Mouse (Mus musculus) adrenal gland, postnatal 14 days (tissue): ENCODE data around the gene Med10. TPM values are rescaled to one million over a fixed set of nuclear protein-coding genes. Genes with fewer than 3 reads are reported as not detected.
A peak's percentile ranks its signal among the peaks of the same experiment; 100 is the strongest.

Experiments
- DNase-seq: peaks from one replicate; pipeline ENCODE4 v3.0.0; 2021; ENCODE audit warnings: mixed read lengths
- total RNA-seq: library from RNA; stranded (reverse); gene quantifications from 2 replicates; pipeline ENCODE4 v1.2.3, GENCODE M21; 2021

The Med10 gene
- total RNA-seq, 1 experiment from 2014 or later = 57.0 TPM

DNA sequence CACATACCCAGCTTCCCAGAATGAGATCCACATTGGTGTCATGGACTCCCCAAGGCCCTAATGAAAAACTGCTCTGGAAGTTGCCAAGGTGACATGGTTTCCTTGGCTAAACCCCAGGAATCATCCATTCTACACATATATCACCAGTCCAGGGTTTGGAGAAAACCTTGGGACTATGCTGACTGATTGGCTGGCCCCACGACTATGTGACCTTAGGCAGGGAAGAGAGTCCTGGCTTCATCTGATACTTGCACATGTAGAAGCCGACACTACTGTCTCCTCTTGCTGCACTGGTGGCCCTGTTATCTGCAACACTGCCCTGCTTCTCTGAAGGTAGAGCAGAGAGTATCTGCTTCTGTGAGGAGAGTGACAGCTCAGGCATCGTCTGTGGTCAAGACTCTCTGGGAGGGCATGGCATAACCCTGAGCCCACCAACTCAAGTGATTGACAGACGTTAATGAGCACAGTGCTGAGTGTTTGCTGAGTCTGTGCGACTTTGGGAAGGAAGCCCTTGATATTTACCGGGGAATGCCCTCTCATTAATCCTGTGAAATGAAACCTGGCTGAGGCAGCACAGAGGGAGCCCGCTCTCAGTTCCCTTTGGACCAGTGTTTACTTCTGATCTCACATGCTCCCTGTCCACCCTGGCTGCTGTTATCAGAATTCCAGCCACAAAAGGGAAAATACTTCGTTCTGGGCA is 23.4 kb downstream of the Med10 start:
- DNase-seq = peak; percentile 63

DNA sequence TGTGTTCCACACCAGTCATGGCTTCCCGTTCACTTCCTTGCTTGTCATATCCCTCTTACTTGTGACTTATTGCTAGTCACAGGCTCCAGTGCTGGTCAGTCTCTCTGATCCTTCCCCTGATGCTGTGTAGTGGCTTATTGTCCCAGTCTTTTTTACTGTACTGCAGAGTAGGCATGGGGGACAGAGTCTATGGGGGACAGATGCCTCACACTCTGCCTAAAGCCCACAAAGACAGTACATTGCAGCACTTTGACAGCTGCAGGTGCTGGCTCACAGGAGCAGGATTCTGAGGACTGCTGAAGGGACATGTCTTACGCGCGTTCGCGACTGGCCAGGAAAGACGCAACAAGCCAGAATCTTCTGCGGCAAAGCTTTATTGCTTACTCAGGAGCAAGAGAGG is 28.4 kb downstream of the Med10 start:
- no peak for DNase-seq

DNA sequence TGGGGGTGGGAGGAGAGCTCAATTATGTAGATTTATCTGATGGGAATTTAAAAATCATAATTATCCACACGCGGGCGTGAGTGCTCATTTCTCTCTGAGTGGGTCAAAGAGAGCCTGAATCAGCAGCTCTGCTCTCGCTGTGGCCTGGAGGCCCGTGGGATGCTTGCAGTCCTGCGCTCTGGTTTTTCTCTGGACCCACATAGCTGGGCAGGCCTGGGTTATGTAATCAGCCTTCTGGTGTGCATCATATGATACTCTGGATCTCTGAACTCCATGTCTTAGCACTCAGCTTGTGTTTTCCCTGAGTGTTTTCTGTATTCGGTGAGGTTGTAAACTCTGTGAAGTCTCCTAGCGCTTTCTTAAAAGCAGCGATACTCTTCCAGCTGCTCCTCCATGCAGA is 30.4 kb downstream of the Med10 start:
- no peak for DNase-seq

DNA sequence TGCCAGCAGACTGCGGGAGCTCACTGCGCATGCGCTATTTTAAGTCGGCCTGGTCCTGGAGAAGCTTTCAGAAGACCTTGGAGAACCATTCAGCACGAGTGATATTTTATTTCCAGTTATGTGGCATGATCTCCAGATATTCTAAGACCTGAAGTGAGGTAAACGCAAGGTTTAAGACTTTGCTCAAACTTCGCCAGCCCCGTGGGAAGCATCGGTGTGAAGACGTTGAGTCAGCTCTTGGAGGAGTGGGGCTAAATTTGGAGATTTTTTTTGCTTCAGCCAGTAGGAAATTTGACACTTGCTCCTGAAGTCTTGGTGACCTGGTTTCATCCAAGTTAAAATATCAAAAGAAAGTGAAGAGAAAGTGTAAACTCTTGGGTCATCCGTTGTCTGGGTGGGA is 31.2 kb downstream of the Med10 start:
- DNase-seq = no peak

- DNase-seq = no peak
Measured at GRCm38 (mm10) chr13:69845592-69845991, 43.4 kb downstream of the Med10 start.

DNA sequence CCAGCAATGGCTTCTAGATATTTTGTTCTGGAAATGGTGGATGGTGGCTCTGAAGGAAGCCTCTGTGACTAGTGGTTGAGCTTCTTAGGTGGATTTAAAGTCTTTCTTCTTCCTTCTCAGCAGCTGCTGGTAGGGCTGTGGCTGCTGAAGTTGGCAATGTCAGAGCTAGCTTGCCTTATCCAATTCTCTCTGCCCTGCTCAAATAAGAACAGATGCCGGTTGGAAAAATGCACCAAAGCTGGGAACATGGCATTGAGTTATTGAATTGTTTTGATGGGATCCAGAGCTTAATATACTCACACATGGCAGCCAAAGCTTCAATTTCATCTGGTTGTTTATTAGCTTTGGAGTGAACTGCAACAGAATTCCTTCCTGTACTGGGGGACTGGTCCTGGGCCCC is 47.4 kb downstream of the Med10 start:
- DNase-seq = no peak

GRCm38 (mm10) chr13:69852313-69852712 is 50.1 kb downstream of the Med10 start:
- peak; percentile 47 for DNase-seq

DNA sequence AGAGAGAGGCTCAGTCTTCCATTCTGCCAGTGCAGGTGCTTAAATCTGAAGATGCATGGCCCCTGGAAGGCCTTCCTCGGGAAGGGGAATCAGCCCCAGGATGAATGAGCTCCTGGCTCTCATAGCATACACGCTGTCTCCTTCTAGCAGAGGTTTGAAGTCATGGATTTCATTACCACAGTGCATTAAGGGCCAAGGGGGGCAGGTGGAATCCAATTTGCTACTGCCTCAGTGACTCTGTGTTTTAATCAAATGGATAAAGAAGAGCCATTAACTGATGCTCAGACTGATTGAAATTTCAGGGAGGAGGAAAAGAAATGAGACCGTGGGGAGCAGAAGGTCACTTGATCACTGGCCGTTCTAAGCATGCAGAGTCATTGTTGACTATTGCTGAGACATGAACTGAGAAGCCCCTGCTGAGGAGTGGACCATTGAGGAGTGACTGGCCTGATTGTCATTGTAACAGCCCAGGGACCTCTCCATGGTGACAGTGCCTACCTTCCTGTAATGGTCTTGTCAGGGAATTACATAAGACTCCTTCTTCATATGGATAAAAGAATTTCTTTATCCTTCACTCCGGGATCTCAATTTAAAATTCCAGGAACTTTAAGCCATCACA is 51.3 kb downstream of the Med10 start:
- DNase-seq = no peak

DNA sequence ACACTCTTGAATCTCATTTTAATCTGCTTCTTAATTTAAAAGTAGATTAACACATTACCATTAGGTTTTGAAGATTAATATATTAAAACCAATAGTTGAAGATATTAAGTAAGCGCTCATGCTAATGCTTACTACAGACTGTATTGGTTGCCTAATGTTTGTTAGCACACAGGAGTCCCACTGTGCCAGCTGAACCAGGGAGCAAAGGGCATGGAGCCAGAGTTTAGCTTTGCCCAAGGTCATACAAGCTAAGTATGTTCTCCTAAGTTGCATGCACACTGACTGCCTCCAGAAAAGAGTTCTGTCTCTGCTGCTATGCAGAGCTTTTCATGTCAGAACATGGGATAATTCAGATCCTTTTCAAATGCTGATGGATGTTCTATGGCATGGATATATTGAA is 53.7 kb downstream of the Med10 start:
- DNase-seq = peak; percentile 51

- DNase-seq = no peak
Measured at GRCm38 (mm10) chr13:69862276-69862675, 60.1 kb downstream of the Med10 start.

DNA sequence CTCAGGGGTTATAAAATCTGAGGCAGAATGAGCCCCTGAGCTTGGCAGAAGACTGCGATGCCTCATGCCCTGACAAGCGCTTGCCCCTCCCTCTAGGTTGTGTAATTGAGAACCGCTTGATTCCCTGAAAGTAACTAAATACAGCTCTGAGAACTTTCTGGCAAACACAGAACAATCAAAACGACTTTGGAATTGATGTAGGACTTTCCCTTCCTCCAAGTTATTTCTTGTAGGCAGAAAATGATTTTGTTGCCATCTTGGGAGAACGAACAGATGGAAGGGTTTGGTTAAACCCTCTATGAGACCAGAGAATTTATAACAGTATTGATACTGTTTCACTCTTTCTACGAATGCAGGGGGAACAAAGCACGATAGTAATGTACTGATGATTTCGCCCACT is 62.7 kb downstream of the Med10 start:
- no peak for DNase-seq

Other genes starting within 250 kb of the Med10 start
- 16.7 and 18.2 TPM in 2 replicates for gene Srd5a1, start 191.0 kb upstream of the Med10 start, total RNA-seq
- 1.4 and 2.3 TPM in 2 replicates for gene Ube2ql1, start 62.5 kb upstream of the Med10 start, total RNA-seq